Mouse (Mus musculus) heart, embryonic 15.5 days (tissue): ENCODE data around the gene Elovl2. TPM values are rescaled to one million over a fixed set of nuclear protein-coding genes. Genes with fewer than 3 reads are reported as not detected.
"Not testable (repeated sequence)": the region's sequence is repeated elsewhere in the genome, so short reads cannot be mapped to it uniquely, and the experiment has no call there.

ENCODE experiments used
- ATAC-seq: fragments of 200-750 bp; cut with Nextera tagmentation; replicated peaks from 2 replicates; pipeline ENCODE4 v1.8.0; 2017; ENCODE audit warnings: low read depth, moderate TSS enrichment; ENCODE audit not compliant: insufficient number of reproducible peaks, insufficient read depth, low FRiP score
- H3K27ac ChIP-seq: fragments of 300-500 bp; sonication (generic); 2 replicates; pipeline ENCODE4 v1.5.1; 2015; ENCODE audit warnings: mild to moderate bottlenecking, inconsistent platforms
- H3K27me3 ChIP-seq: fragments of 300-500 bp; sonication (generic); 2 replicates; pipeline ENCODE4 v1.6.1; 2015; ENCODE audit warnings: inconsistent platforms
- H3K36me3 ChIP-seq: fragments of 300-500 bp; sonication (generic); 2 replicates; pipeline ENCODE4 v1.6.1; 2015; ENCODE audit warnings: mild to moderate bottlenecking, inconsistent platforms
- H3K4me1 ChIP-seq: fragments of 300-500 bp; sonication (generic); replicated peaks from 2 replicates; pipeline ENCODE4 v1.6.1; 2015; ENCODE audit warnings: inconsistent platforms
- H3K4me2 ChIP-seq: fragments of 300-500 bp; sonication (generic); 2 replicates; pipeline ENCODE4 v1.6.1; 2015; ENCODE audit warnings: inconsistent platforms, mild to moderate bottlenecking, moderate library complexity
- H3K4me3 ChIP-seq: fragments of 300-500 bp; sonication (generic); 2 replicates; pipeline ENCODE4 v1.5.1; 2015; ENCODE audit warnings: mild to moderate bottlenecking, inconsistent platforms
- H3K9ac ChIP-seq: fragments of 300-500 bp; sonication (generic); 2 replicates; pipeline ENCODE4 v1.6.1; 2015; ENCODE audit warnings: mild to moderate bottlenecking, inconsistent platforms
- H3K9me3 ChIP-seq: fragments of 300-500 bp; sonication (generic); replicated peaks from 2 replicates; pipeline ENCODE4 v1.6.1; 2016; ENCODE audit warnings: inconsistent platforms
- WGBS: fragments of 180-500 bp; shearing (Covaris S2); methylation state at CpG from one replicate; pipeline ENCODE4 v1.1.7; 2015; ENCODE audit warnings: mixed read lengths; 5-methylcytosine and 5-hydroxymethylcytosine counted together
- polyA plus RNA-seq: library from polyadenylated mRNA; unstranded; fragments of >200 nt; fragmentation: Nextera tagmentation; extraction: Ambion mirVana; gene quantifications from 2 replicates; pipeline ENCODE4 v1.2.1, GENCODE M21; 2015

The Elovl2 gene
- polyA plus RNA-seq, 1 experiment from 2014 or later = 0.59 TPM

DNA sequence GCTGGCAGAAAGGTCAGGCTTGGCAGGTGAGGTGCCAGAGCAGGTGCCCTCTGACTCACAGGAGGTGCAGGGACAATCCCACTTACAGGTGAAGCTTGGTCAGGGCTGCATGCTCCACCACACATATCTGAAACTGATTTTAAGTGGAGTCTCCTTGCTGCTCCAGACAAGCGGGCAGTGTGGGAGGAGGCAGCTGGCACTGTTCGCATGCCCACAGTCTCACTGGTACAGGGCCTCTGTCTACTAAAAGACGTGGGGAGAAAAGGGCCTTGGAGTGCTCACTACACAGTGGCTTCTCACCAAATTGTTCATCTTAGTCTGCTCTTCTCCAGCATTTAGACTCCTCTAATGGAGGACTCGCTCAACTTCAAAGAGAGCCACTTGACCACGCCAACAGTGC lies 14.0 kb downstream of the Elovl2 start:
- Histone ChIP-seq H3K36me3 (no peaks in the 10 kb centered on the region), H3K9ac (no peak overlapping the region), H3K9me3 (no peaks in the 10 kb centered on the region), H3K27me3 (no peaks in the 10 kb centered on the region), H3K4me3 (no peak overlapping the region), H3K27ac (no peak overlapping the region), H3K4me1 (no peaks in the 10 kb centered on the region; the same call in 1 of the 2 replicates), H3K4me2 (no peak overlapping the region)
- 79% methylated on average over 5 of the region's 5 CpGs for WGBS
- ATAC-seq = no peak

- not testable (repeated sequence) for H3K4me1 ChIP-seq, ATAC-seq, H3K4me2 ChIP-seq, H3K27ac ChIP-seq, H3K4me3 ChIP-seq, H3K9ac ChIP-seq, H3K36me3 ChIP-seq, H3K27me3 ChIP-seq, H3K9me3 ChIP-seq
Measured at GRCm38 (mm10) chr13:41205568-41205967, 14.6 kb downstream of the Elovl2 start.

DNA sequence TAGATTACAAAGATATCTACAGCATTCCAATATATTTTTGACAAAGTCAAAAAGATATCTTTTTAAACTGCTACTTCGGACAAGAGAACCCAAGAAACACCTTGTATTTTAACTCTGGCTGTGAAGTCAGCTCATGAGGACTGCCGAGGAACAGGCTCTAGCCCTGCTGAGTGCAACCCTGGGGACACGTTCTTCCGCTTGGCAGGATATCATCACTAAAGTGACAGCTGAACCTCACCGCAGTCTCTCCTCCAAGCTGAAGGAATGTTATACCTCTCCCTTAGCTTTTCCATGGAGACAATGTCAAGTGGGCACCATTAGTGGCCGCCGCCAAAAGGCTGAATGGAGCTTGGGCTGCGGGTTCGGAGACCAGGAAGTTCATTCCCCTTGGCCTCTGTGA lies 16.5 kb downstream of the Elovl2 start:
- no peak overlapping the region for H3K9ac ChIP-seq
- H3K27ac ChIP-seq = no peak overlapping the region
- ATAC-seq = no peak
- 57% methylated on average over 9 of the region's 9 CpGs for WGBS
- no peaks in the 10 kb centered on the region for H3K36me3 ChIP-seq
- H3K4me3 ChIP-seq = no peak overlapping the region
- no peak overlapping the region for H3K4me2 ChIP-seq
- peaks cover 9% of the 10 kb centered on the region; the same call in 1 of the 2 replicates for H3K27me3 ChIP-seq
- no peaks in the 10 kb centered on the region; the same call in 1 of the 2 replicates for H3K4me1 ChIP-seq
- H3K9me3 ChIP-seq = no peaks in the 10 kb centered on the region

- H3K27ac ChIP-seq = no peak overlapping the region
- no peaks in the 10 kb centered on the region for H3K9me3 ChIP-seq
Measured at GRCm38 (mm10) chr13:41203289-41203688, 16.9 kb downstream of the Elovl2 start.

DNA sequence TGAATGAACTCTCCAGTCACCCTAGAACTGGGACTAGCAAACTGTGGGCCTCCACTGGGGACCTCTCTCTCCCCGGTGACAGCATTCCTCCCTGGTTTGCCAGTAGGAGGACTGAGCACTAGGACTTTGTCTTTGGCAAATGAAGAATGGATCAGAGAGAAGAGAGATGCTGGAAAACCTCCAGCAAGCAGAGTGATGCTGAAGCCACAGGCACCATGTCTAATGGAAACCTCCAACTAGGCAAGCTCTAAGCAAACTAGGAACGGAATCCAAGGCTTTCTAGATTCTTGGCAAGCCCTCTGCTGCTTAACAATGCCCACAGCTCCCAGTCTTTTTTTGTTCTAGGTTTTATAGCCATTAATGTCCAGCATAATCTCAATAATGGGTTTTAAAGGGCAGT lies 19.3 kb downstream of the Elovl2 start:
- H3K4me2 ChIP-seq = no peak overlapping the region
- ATAC-seq = no peak
- WGBS = 72% methylated on average over 2 of the region's 2 CpGs

More at GRCm38 (mm10) chr13:41203289-41203688, 16.9 kb downstream of the Elovl2 start:
- H3K4me1 ChIP-seq = no peaks in the 10 kb centered on the region; the same call in 1 of the 2 replicates
- H3K4me2 ChIP-seq = no peak overlapping the region
- no peak overlapping the region for H3K4me3 ChIP-seq
- no peaks in the 10 kb centered on the region for H3K36me3 ChIP-seq
- WGBS = 60% methylated on average over 7 of the region's 7 CpGs
- H3K27me3 ChIP-seq = peaks cover 9% of the 10 kb centered on the region; the same call in 1 of the 2 replicates
- ATAC-seq = no peak
- H3K9ac ChIP-seq = no peak overlapping the region

DNA sequence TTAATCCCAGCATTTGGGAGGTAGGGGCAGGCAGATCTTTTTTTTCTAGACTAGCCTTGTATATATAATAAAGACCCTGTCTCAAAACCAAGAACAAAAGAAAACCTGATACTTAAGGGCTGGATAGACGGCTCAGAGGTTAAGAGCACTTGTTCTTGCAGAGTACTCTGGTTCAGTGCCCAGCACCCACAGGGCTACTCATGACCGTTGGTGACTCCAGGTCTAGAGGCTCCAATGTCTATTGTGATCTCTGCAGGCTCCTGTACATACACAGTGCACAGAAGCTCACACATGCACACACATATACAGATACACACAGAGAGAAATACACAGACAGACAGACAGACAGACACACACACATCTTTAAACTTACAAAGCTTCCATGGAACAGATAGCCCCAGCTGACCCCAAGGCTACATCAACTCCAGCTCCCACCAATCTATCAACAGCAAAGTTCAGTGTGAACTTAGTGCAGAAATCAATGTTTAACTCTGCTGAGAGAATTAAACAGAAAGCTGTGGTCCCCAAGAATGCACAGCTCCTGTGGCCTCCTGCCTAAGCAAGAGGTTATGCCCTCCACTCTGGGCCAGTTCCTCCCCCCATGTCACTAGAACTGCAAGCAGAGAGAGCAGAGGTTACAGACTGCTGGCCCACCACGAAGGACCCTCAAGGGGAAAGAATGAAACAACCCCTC lies 24.4 kb downstream of the Elovl2 start:
- 59% methylated on average over 3 of the region's 3 CpGs for WGBS
- Histone ChIP-seq H3K36me3 (no peaks in the 10 kb centered on the region), H3K27ac (no peak overlapping the region), H3K9ac (no peak overlapping the region), H3K4me1 (no peaks in the 10 kb centered on the region), H3K27me3 (peaks cover 8% of the 10 kb centered on the region; the same call in 1 of the 2 replicates), H3K4me2 (no peak overlapping the region), H3K9me3 (no peaks in the 10 kb centered on the region), H3K4me3 (no peak overlapping the region)
- ATAC-seq = no peak

More for the DNA sequence above, 19.3 kb downstream of the Elovl2 start:
- no peak overlapping the region for H3K27ac ChIP-seq
- H3K36me3 ChIP-seq = no peaks in the 10 kb centered on the region
- no peak overlapping the region for H3K4me3 ChIP-seq
- no peaks in the 10 kb centered on the region for H3K9me3 ChIP-seq
- no peak overlapping the region for H3K9ac ChIP-seq
- H3K27me3 ChIP-seq = peaks cover 9% of the 10 kb centered on the region; the same call in 1 of the 2 replicates
- no peaks in the 10 kb centered on the region; the same call in 1 of the 2 replicates for H3K4me1 ChIP-seq

DNA sequence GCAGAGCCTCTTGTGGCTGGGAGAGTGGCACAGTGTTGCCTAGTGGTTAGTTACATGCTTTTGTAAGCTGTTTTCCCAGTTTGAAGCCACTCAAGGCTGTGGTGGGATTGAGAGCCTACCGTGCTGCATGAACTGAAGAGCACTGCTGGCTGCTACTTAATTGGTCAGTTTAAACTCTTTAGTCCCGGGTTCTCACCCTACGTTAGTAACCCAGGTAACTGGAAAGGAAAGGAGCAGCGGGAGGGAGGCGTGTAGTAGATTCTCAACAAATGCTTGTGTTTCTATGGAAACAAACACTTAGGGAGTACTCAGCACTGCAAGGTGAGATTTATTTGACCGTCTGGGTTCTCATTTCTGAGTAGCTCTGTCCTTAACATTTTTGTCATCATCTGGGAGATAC lies 32.3 kb downstream of the Elovl2 start:
- H3K4me1 ChIP-seq = no peaks in the 10 kb centered on the region
- H3K4me3 ChIP-seq = no peak overlapping the region
- H3K4me2 ChIP-seq = no peak overlapping the region
- ATAC-seq = no peak
- H3K36me3 ChIP-seq = no peaks in the 10 kb centered on the region
- no peaks in the 10 kb centered on the region for H3K9me3 ChIP-seq
- no peak overlapping the region for H3K27ac ChIP-seq
- WGBS = 75% methylated on average over 6 of the region's 6 CpGs
- H3K9ac ChIP-seq = no peak overlapping the region
- no peaks in the 10 kb centered on the region for H3K27me3 ChIP-seq

DNA sequence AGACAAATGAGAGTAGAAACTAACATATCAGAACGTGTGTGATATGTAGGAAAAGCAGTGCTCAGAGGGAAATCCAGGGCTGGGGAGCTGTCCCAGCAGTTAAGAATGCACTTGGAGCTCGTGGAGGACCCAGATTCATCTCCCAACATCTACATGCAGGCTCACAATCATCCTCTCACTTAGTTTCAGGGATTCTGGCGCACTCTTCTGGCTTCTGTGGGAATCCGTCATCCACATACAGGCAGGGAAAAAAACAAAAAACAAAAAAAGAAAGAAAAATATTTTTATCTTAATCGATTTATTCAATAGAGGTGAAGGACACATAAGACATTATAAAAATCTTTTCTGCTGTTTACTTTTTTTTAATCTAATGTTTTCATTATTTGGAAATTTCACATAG lies 61.8 kb downstream of the Elovl2 start:
- Histone ChIP-seq H3K27me3 (no peaks in the 10 kb centered on the region), H3K9ac (no peak overlapping the region), H3K4me3 (no peak overlapping the region), H3K4me1 (no peaks in the 10 kb centered on the region), H3K27ac (no peak overlapping the region), H3K9me3 (no peaks in the 10 kb centered on the region), H3K36me3 (no peaks in the 10 kb centered on the region), H3K4me2 (no peak overlapping the region)
- no peak for ATAC-seq
- WGBS = 49% methylated on average over 5 of the region's 5 CpGs

DNA sequence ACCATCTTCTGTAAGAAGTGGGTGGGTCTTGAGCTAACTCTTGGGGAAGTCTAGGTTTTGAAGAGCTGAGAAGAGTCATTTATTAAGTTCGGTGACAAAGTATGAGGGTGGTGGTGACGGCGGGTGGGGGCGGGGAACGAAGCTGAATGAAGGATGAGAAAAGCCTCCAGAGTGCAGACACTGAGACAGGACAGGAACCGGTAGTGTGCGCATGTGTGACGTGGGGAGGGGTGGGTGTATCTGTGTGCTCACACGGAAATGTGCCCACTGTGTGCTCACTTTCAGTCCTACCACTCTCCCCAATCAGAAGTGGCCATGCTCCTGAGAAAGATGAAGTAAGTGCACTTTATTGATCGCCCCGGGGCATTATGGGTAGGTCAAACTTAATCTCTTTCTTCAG lies 67.1 kb downstream of the Elovl2 start:
- Histone ChIP-seq H3K9me3 (no peaks in the 10 kb centered on the region), H3K4me3 (no peak overlapping the region), H3K36me3 (no peaks in the 10 kb centered on the region), H3K4me1 (no peaks in the 10 kb centered on the region), H3K27me3 (no peaks in the 10 kb centered on the region), H3K27ac (no peak overlapping the region), H3K4me2 (no peak overlapping the region), H3K9ac (no peak overlapping the region)
- WGBS = 72% methylated on average over 11 of the region's 11 CpGs
- no peak for ATAC-seq

GRCm38 (mm10) chr13:41146271-41146670 lies 73.9 kb downstream of the Elovl2 start:
- Histone ChIP-seq H3K27ac (no peak overlapping the region), H3K27me3 (no peaks in the 10 kb centered on the region), H3K9me3 (no peaks in the 10 kb centered on the region), H3K9ac (no peak overlapping the region), H3K4me3 (no peak overlapping the region), H3K4me2 (no peak overlapping the region), H3K36me3 (no peaks in the 10 kb centered on the region), H3K4me1 (no peaks in the 10 kb centered on the region)
- ATAC-seq = no peak
- WGBS = 68% methylated on average over 10 of the region's 10 CpGs

DNA sequence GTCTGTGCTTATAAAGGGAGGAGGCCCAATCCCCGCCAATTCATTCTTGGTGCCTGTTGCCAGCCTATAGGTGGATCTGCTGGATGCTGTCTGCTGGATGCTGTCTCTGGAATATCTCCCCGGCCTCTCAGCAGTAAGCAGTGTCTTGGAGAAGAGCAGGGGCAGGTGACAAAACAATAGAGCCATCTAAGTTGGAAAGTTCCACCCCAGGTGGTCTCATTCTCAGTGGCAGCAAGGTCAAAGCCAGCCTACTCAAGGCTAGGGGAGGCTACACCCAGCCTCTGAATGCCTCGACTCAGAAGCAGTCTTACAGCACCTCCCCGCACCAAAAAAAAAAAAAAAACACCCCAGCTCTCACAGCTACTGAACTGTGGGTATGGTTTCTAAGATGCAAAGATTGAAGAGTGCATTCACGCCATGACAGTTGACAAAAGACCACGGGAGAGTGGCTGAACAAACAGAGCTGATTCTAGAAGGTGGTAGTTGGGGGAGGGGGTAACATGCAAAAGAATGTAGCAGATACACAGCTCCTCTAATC lies 74.7 kb downstream of the Elovl2 start:
- no peak for ATAC-seq
- Histone ChIP-seq H3K9me3 (no peaks in the 10 kb centered on the region), H3K36me3 (no peaks in the 10 kb centered on the region), H3K9ac (no peak overlapping the region), H3K27ac (no peak overlapping the region), H3K27me3 (no peaks in the 10 kb centered on the region), H3K4me2 (no peak overlapping the region), H3K4me1 (no peaks in the 10 kb centered on the region), H3K4me3 (no peak overlapping the region)
- WGBS = 66% methylated on average over 6 of the region's 6 CpGs

DNA sequence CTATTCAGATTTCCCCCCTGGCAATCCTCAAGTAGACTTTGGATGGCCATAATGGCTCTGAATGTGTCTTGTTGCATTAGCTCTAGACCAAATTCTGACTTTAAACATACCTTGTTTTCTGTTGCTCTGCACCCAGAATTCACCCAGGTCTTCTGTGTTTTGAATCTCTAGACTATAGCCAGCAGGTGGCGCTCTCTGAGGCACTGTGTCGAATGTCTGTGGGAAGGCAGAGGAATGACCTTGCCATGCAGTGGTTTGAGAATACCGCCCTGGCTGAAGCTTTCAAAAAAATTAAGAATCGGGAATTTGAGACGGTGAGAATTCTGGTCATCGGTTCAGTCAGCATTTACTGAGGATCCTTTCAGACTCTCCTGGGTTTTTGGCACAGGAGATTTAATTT lies 85.3 kb downstream of the Elovl2 start:
- no peaks in the 10 kb centered on the region for H3K4me1 ChIP-seq
- H3K4me3 ChIP-seq = no peak overlapping the region
- no peak overlapping the region for H3K27ac ChIP-seq
- ATAC-seq = no peak
- H3K9ac ChIP-seq = no peak overlapping the region
- no peak overlapping the region for H3K4me2 ChIP-seq
- no peaks in the 10 kb centered on the region for H3K9me3 ChIP-seq
- 4% methylated on average over 6 of the region's 6 CpGs for WGBS
- no peaks in the 10 kb centered on the region for H3K27me3 ChIP-seq
- no peaks in the 10 kb centered on the region for H3K36me3 ChIP-seq
